Mouse (Mus musculus): ENCODE measurements around the gene Mok.

DNA sequence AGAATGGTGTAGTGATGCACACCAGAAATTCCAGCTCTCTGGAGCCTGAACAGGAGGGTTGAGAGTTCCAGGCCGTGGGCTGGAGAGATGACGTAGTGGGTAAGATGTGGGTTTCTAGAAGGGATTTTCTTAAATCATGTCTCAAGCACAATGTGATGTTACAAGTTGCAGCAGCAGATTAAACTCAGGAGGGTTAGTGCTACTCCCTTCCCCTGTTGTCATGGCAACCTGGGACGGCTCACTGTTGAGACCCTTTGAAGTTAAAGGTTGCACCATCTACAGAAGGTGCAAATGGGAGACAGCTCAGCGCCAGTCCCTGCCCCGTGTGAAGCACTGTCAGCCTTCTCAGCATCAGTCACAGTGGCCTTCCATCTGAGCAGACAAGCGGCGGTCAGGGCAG lies 20.5 kb upstream of the Mok start:
- no peak for TF ChIP-seq POLR2A (IDR thresholded peaks at IDR 0.05; ENCODE audit: borderline replicate concordance, extremely low read depth, insufficient read depth, insufficient read length, poor library complexity, severe bottlenecking)
- no peak for TF ChIP-seq CTCF (IDR thresholded peaks at IDR 0.05; ENCODE audit: borderline replicate concordance, extremely low read depth, insufficient read depth, insufficient read length)
